Mouse (Mus musculus) embryonic facial prominence, embryonic 10.5 days (tissue): ENCODE results near the gene Tpk1. TPM values are rescaled to one million over a fixed set of nuclear protein-coding genes. Genes with fewer than 3 reads are reported as not detected.
"Not testable (repeated sequence)": the region's sequence is repeated elsewhere in the genome, so short reads cannot be mapped to it uniquely, and the experiment has no call there.

ENCODE experiments used
- DNase-seq: peaks from one replicate; pipeline ENCODE4 v3.0.0-alpha.2; 2017; ENCODE audit warnings: low spot score
- H3K27ac ChIP-seq: fragments of 300-500 bp; sonication (generic); replicated peaks from 2 replicates; pipeline ENCODE4 v1.5.1; 2016; ENCODE audit warnings: mild to moderate bottlenecking
- H3K27me3 ChIP-seq: fragments of 300-500 bp; sonication (generic); replicated peaks from 2 replicates; pipeline ENCODE4 v1.6.1; 2016; ENCODE audit warnings: low read depth, mild to moderate bottlenecking; ENCODE audit not compliant: poor library complexity, severe bottlenecking
- H3K36me3 ChIP-seq: fragments of 300-500 bp; sonication (generic); replicated peaks from 2 replicates; pipeline ENCODE4 v1.6.1; 2016; ENCODE audit warnings: mild to moderate bottlenecking, moderate library complexity
- H3K4me1 ChIP-seq: fragments of 300-500 bp; sonication (generic); 2 replicates; pipeline ENCODE4 v1.6.1; 2016
- H3K4me3 ChIP-seq: fragments of 300-500 bp; sonication (generic); 2 replicates; pipeline ENCODE4 v1.5.1; 2016; ENCODE audit warnings: mild to moderate bottlenecking, moderate library complexity
- H3K9me3 ChIP-seq: fragments of 300-500 bp; sonication (generic); 2 replicates; pipeline ENCODE4 v1.6.1; 2016; ENCODE audit warnings: mild to moderate bottlenecking
- WGBS: fragments of 180-500 bp; shearing (Covaris S2); methylation state at CpG from one replicate; pipeline ENCODE4 v1.1.7; 2016; 5-methylcytosine and 5-hydroxymethylcytosine counted together
- polyA plus RNA-seq: library from polyadenylated mRNA; unstranded; fragments of >200 nt; fragmentation: Nextera tagmentation; extraction: Ambion mirVana; gene quantifications from 2 replicates; pipeline ENCODE4 v1.2.1, GENCODE M21; 2016

Tpk1 gene
- polyA plus RNA-seq, 1 experiment from 2014 or later: 5.2 TPM

DNA sequence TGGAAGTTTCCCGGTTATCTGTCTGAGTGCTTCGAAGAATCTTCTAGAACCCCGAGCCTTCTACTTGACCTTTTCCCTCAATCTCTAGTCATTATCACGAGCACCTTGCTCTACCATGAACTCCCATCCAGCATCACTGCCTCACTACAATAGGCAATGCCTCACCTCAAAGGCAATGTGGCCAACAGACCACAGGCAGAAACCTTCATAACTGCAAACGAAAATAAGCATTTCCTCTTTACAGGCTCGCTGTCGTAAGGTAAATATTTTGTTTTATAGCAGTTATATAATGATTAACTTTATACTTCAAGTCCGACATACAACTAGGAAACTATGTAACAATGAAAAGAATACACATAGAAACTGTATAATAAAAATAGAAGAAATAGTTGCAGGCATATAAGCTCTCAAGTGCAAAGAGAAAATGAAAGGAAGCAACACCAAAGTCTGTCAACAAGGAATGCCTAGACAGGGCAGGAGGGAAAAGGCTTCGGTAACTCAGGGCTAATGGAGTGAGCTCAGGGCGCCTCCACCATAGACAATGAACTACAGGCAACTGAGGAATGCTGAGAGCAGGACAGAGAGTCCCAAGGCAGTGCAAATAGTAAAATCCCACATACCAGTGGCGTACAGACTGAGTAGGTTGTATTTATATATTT, 29.0 kb downstream of the Tpk1 start:
- DNase-seq: no peak

DNA sequence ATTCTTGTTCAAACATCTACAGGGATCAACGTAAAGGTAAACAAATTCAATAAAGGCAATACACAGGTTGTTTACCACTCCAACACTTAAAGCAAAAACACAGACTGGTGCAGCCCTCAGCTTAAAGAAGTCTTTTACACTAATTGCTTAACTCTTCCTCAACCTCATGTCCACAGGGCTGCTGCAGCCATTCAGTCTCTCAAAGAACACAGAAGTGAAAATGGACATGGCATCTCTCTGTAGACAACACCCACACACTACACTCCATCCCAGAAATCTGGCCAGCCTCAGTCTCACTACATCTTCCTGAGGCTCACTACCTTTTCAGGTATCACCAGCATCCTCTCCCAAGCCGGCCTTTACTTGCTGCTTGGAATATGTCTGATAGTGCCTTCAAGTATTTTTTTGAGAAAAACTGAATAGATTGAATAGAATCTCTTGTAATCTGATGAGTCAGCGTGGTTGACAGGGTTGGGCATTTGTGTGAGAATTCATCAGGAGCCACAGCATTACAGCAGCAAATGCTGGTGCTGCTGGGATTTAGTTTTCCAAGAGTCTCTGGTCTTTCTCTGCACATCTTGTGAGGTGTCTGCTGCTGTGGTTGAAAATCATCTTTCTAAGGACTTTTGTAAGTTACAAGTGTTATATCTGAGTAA, 32.6 kb downstream of the Tpk1 start:
- no peaks in the 10 kb centered on the region for H3K4me1 ChIP-seq
- H3K36me3 ChIP-seq: no peaks in the 10 kb centered on the region
- H3K27me3 ChIP-seq: no peaks in the 10 kb centered on the region
- no peak overlapping the region for H3K27ac ChIP-seq
- H3K4me3 ChIP-seq: no peak overlapping the region
- 93% methylated on average over 3 of the region's 3 CpGs for WGBS
- no peaks in the 10 kb centered on the region for H3K9me3 ChIP-seq
- DNase-seq: no peak

More for the DNA sequence above, 29.0 kb downstream of the Tpk1 start:
- Histone ChIP-seq H3K4me1 (no peaks in the 10 kb centered on the region), H3K27ac (no peak overlapping the region), H3K27me3 (no peaks in the 10 kb centered on the region), H3K9me3 (no peaks in the 10 kb centered on the region), H3K4me3 (no peak overlapping the region), H3K36me3 (no peaks in the 10 kb centered on the region)
- WGBS: 87% methylated on average over 11 of the region's 11 CpGs

DNA sequence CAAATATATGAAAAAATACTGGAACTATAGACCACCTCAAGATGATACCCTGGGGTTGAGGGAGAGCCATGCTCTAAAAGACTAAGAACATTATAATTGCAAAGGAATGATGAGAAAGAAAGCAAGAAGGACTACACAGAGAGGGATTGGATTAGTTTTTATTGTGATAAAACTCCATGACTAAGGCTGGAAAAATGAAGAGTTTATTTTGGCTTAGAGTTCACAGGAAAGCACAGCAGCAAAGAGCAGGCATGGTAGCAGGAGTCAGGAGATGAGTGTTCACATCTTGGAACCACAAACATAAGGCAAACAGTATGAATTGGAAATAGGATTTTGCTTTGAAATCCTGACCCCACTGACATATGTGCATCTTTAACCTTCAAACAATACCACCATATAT, 33.2 kb downstream of the Tpk1 start:
- H3K27ac ChIP-seq: no peak overlapping the region
- H3K9me3 ChIP-seq: no peaks in the 10 kb centered on the region
- H3K4me1 ChIP-seq: no peaks in the 10 kb centered on the region
- DNase-seq: no peak
- H3K36me3 ChIP-seq: no peaks in the 10 kb centered on the region
- H3K27me3 ChIP-seq: no peaks in the 10 kb centered on the region
- H3K4me3 ChIP-seq: no peak overlapping the region

DNA sequence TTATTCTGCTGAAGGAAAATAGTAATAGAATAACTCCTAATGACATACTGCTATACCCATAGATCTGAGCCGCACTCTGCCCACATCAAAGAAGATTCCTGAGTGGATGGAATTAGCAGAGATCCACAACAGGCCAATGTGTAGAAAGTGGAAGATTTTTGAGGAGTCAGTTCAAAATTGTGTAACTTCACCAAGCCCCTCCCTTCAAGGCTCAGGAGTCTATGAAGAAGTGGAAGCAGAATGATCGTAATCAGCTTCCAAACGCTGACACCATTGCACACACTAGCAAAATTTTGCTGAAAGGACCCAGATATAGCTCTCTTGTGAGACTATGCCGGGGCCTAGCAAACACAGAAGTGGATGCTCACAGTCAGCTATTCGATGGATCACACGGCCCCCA, 42.6 kb downstream of the Tpk1 start:
- H3K4me1 ChIP-seq, H3K27ac ChIP-seq, DNase-seq, H3K27me3 ChIP-seq, H3K9me3 ChIP-seq, H3K36me3 ChIP-seq, H3K4me3 ChIP-seq: not testable (repeated sequence)
- WGBS: 92% methylated on average over 6 of the region's 6 CpGs

DNA sequence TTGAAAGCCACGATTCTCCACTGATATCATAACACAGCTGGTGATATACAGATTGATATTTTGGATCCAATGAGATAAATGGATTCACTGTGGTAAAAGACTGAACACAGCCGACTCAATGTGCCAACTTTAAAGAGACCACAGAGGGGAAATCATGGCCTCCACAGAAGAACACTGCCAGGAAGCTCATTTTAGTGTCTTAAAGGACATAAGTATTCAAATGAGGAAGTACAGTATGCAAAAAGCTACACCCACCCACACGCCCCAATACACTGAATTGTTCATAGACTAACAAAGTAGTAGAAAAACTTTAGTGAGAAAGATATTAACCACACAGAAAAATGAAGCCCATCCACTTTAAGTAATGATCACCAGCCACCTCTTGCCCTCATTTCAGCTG, 46.8 kb downstream of the Tpk1 start:
- H3K9me3 ChIP-seq: no peaks in the 10 kb centered on the region
- no peaks in the 10 kb centered on the region for H3K36me3 ChIP-seq
- no peaks in the 10 kb centered on the region for H3K4me1 ChIP-seq
- no peak overlapping the region for H3K27ac ChIP-seq
- 83% methylated on average over 3 of the region's 3 CpGs for WGBS
- H3K4me3 ChIP-seq: no peak overlapping the region
- H3K27me3 ChIP-seq: no peaks in the 10 kb centered on the region
- DNase-seq: no peak

DNA sequence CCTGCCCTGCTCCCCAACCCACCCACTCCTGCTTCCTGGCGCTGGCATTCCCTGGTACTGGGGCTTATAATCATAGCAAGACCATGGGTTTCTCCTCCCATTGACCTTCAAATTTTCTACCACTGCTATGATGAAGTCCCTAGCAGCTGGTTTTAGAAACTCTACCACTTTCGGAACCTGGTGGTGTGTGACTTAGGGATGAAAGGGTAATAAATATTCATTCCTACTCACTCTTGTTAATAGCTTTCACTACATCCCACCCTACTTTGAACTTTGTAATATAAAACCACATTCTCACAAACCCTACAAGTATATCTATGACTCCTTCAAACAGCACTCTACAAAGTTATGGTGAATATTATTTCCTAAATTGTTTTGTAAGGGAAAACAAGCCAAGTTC, 54.3 kb downstream of the Tpk1 start:
- H3K4me3 ChIP-seq: no peak overlapping the region
- no peaks in the 10 kb centered on the region for H3K4me1 ChIP-seq
- no peak for DNase-seq
- no peaks in the 10 kb centered on the region for H3K9me3 ChIP-seq
- 84% methylated on average over 2 of the region's 2 CpGs for WGBS
- no peaks in the 10 kb centered on the region for H3K27me3 ChIP-seq
- H3K36me3 ChIP-seq: no peaks in the 10 kb centered on the region
- H3K27ac ChIP-seq: no peak overlapping the region

DNA sequence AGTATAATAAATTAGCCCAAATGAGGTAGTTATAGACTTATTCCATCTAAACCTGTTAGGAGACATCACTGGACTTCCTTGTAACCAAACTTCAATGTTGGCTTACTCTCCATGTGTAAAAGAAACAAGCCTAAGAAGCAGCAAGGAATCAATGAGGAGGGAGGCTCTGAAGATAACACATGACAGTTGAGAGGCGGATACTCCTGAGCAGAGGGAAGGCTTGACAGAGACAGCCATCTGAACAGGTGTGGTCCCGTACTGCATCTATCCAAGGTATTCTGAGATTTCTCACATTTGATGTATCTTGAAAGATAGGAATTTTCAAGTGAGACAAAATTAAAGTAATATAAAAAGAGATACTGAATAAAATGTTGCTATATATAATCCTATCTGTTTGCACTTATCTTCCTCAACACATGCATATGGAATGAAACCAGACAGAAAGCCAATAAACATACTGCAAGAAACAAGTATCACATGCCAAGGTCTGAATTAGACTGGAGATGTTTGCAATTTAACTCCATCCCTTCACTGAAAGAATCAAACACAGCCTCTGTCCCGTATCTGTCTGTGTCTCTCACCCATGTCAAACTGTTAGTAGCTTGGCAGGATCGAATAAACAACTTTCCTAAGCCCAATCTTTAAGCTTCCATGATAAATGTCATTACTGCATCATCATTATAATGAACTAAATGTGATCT, 75.1 kb downstream of the Tpk1 start:
- no peaks in the 10 kb centered on the region for H3K9me3 ChIP-seq
- H3K36me3 ChIP-seq: no peaks in the 10 kb centered on the region
- WGBS: 83% methylated on average over 4 of the region's 4 CpGs
- H3K27ac ChIP-seq: no peak overlapping the region
- no peak overlapping the region for H3K4me3 ChIP-seq
- H3K27me3 ChIP-seq: no peaks in the 10 kb centered on the region
- no peak for DNase-seq
- H3K4me1 ChIP-seq: no peaks in the 10 kb centered on the region

DNA sequence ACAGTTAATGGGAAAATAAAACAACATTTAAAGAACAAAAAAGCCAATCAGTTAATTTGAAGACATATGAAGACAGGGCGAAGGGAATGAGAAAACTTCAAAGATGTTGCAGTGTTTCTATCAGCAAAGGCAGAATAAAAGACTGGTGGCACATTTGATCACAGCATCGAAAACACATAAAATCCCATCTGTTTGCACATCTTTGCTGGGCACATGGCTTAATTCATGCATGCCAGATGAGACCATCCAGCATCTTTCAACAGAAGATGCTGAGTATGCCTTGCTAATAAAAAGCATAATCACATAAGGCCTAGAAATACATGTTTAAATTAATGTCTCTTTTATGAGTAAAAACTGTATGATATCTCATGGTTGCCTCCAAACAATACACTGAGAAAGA, 80.8 kb downstream of the Tpk1 start:
- Histone ChIP-seq H3K27me3 (no peaks in the 10 kb centered on the region), H3K9me3 (no peaks in the 10 kb centered on the region), H3K36me3 (no peaks in the 10 kb centered on the region), H3K27ac (no peak overlapping the region), H3K4me3 (no peak overlapping the region), H3K4me1 (no peaks in the 10 kb centered on the region)
- DNase-seq: no peak
- WGBS: 91% methylated on average over 2 of the region's 2 CpGs

DNA sequence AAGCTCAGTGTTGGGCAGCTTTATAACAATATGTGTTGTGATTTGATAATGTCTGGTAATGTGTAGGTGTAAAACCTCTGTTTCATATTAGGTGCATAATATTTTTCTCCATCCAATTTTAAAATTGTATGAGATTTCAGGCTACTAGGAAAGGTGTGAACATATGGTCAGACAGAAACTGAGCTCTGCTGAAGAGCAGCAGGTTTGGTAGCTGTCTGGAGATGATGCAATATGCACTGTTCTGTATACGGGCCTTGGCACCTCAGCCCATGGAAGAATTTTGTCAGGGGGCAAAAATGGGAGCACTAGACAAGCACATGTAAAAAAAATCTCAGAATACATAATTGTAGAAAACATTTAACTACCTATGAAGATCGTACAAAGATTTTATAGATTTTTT, 84.3 kb downstream of the Tpk1 start:
- no peaks in the 10 kb centered on the region for H3K27me3 ChIP-seq
- DNase-seq: no peak
- H3K9me3 ChIP-seq: no peaks in the 10 kb centered on the region
- WGBS: 91% methylated on average over 2 of the region's 2 CpGs
- H3K4me1 ChIP-seq: no peaks in the 10 kb centered on the region
- H3K36me3 ChIP-seq: no peaks in the 10 kb centered on the region
- no peak overlapping the region for H3K4me3 ChIP-seq
- no peak overlapping the region for H3K27ac ChIP-seq

DNA sequence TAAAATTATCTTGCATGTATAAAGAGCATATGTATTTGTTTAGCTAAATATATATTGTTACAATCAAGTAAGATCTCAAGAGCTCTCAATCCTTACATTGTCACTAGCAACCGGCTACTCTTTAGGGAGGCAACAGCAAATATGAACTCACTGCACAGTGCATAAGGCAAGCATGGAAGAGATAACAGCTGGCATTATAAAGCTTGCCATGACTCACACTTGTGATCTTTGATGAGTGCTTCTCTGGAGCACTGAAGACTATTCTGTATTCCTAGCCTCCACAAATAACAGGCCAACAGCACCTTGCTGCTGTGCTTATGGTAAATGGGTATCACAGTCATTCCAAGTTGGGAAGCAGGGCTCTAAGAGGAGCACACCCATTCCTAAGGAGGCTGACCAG, 98.2 kb downstream of the Tpk1 start:
- H3K9me3 ChIP-seq: no peaks in the 10 kb centered on the region
- H3K27ac ChIP-seq: no peak overlapping the region
- H3K27me3 ChIP-seq: no peaks in the 10 kb centered on the region
- H3K4me1 ChIP-seq: no peaks in the 10 kb centered on the region
- no peak for DNase-seq
- H3K4me3 ChIP-seq: no peak overlapping the region
- 94% methylated on average over 1 of the region's 1 CpGs for WGBS
- no peaks in the 10 kb centered on the region for H3K36me3 ChIP-seq

DNA sequence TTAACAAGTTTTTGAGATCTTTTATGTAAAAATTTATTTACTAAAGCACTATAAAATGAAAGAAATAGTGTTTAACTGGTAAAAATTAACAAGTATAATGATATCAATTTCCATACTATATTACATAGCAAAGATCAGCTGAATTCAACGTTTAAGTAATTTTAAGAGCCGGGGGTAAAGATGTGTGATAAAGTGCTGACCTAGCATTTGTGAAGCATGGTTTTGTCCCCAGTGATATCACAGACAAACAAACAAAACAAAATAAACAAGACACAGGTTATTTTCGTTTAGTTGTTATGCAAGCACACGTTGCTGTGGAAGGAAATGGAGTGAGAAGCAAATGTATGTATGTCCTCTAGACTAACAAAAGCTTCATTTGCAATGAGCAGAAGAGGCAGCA, 103.6 kb downstream of the Tpk1 start:
- no peaks in the 10 kb centered on the region for H3K27me3 ChIP-seq
- H3K27ac ChIP-seq: no peak overlapping the region
- H3K4me3 ChIP-seq: no peak overlapping the region
- no peaks in the 10 kb centered on the region for H3K4me1 ChIP-seq
- DNase-seq: no peak
- no peaks in the 10 kb centered on the region for H3K9me3 ChIP-seq
- WGBS: 83% methylated on average over 4 of the region's 4 CpGs
- H3K36me3 ChIP-seq: no peaks in the 10 kb centered on the region

DNA sequence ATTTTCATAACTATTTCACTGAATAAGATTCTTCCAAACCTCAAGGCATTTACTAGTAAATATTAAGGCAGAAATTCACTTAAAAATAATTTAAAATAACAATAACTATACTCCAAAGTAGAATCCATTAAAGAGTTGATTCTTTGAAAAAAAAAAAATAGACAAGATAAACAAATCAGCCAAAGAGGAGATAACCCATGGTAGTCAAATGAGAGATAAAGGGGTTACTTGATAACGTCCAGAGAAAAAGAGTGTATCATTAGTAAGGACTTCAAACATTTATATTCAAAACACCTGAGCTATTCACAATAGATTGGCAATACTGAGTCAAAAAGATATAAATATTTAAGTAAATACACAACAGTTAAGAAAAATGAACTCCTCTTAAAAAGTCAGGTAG, 114.7 kb downstream of the Tpk1 start:
- Histone ChIP-seq H3K36me3 (no peaks in the 10 kb centered on the region), H3K27ac (no peak overlapping the region), H3K9me3 (no peaks in the 10 kb centered on the region), H3K27me3 (no peaks in the 10 kb centered on the region), H3K4me3 (no peak overlapping the region), H3K4me1 (no peaks in the 10 kb centered on the region)
- DNase-seq: no peak
- WGBS: 90% methylated on average over 1 of the region's 1 CpGs

DNA sequence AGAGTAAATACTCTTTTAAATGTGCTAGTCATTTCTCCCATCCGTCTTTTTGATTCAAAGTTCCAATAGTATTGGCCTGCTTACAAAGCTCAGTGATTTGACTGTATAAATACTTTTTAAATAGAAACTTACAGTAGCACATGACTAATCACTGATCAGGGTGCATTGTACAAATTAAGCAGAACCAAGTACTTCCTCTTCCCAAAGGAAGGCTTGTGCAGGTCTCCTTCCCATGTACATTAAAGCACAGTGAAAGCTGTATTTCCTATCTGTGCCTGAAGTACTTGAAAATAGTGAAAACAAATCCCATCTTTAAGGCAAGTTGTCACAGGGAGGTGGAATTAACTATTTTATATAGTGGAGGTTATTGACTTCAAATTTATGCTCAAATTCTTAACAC, 119.5 kb downstream of the Tpk1 start:
- Histone ChIP-seq H3K4me1 (no peaks in the 10 kb centered on the region), H3K27me3 (no peaks in the 10 kb centered on the region), H3K36me3 (no peaks in the 10 kb centered on the region), H3K4me3 (no peak overlapping the region), H3K27ac (no peak overlapping the region), H3K9me3 (no peaks in the 10 kb centered on the region)
- no peak for DNase-seq
- 85% methylated on average over 1 of the region's 1 CpGs for WGBS
